Mouse (Mus musculus) lung, postnatal 0 days (tissue): ENCODE results near the gene Npas3. TPM values are rescaled to one million over a fixed set of nuclear protein-coding genes. Genes with fewer than 3 reads are reported as not detected.

Source experiments
- ATAC-seq: fragments of 200-750 bp; cut with Nextera tagmentation; 2 replicates; pipeline ENCODE4 v1.8.0; 2017; ENCODE audit warnings: moderate library complexity
- DNase-seq: peaks from one replicate; pipeline ENCODE4 v3.0.0-alpha.2; 2016; ENCODE audit warnings: low spot score
- H3K27ac ChIP-seq: fragments of 300-500 bp; sonication (generic); 2 replicates; pipeline ENCODE4 v1.5.1; 2014; ENCODE audit warnings: antibody characterized with exemption, mild to moderate bottlenecking, low read length, mixed read lengths
- H3K27me3 ChIP-seq: fragments of 300-500 bp; sonication (generic); replicated peaks from 2 replicates; pipeline ENCODE4 v1.6.1; 2014; ENCODE audit warnings: low read length, mixed read lengths; ENCODE audit not compliant: insufficient read depth
- H3K36me3 ChIP-seq: fragments of 300-500 bp; sonication (generic); 2 replicates; pipeline ENCODE4 v1.6.1; 2014; ENCODE audit warnings: low read length, mixed read lengths; ENCODE audit not compliant: insufficient read depth
- H3K4me1 ChIP-seq: fragments of 300-500 bp; sonication (generic); 2 replicates; pipeline ENCODE4 v1.6.1; 2014; ENCODE audit warnings: antibody characterized with exemption, low read depth, low read length, mixed read lengths; ENCODE audit not compliant: insufficient read depth
- H3K4me2 ChIP-seq: fragments of 300-500 bp; sonication (generic); replicated peaks from 2 replicates; pipeline ENCODE4 v1.6.1; 2014; ENCODE audit warnings: low read depth, mild to moderate bottlenecking, low read length, moderate library complexity, mixed read lengths
- H3K4me3 ChIP-seq: fragments of 300-500 bp; sonication (generic); 2 replicates; pipeline ENCODE4 v1.5.1; 2014; ENCODE audit warnings: low read depth, low read length
- H3K9ac ChIP-seq: fragments of 300-500 bp; sonication (generic); replicated peaks from 2 replicates; pipeline ENCODE4 v1.6.1; 2014; ENCODE audit warnings: low read depth, mild to moderate bottlenecking
- H3K9me3 ChIP-seq: fragments of 300-500 bp; sonication (generic); 2 replicates; pipeline ENCODE4 v1.6.1; 2016; ENCODE audit warnings: low read length, mixed read lengths
- CTCF ChIP-seq: IDR thresholded peaks from 2 replicates; pipeline ENCODE4 v1.5.1; 2016; ENCODE audit warnings: antibody characterized with exemption, mild to moderate bottlenecking
- EP300 ChIP-seq: IDR thresholded peaks from 2 replicates; pipeline ENCODE4 v1.6.1; 2016; ENCODE audit warnings: antibody characterized with exemption, mild to moderate bottlenecking, control low read depth
- WGBS: fragments of 180-500 bp; shearing (Covaris S2); extraction: QIAGEN DNeasy Blood & Tissue Kit; methylation state at CpG from one replicate; pipeline ENCODE4 v1.1.7; 2014; 5-methylcytosine and 5-hydroxymethylcytosine counted together
- polyA plus RNA-seq: library from polyadenylated mRNA; unstranded; fragments of >200 nt; fragmentation: Nextera tagmentation; extraction: Ambion mirVana; gene quantifications from 2 replicates; pipeline ENCODE4 v1.2.1, GENCODE M21; 2015

Npas3 gene
- polyA plus RNA-seq, 1 experiment from 2014 or later, result 0.17 TPM

- H3K27me3 ChIP-seq, result peaks cover 38% of the 10 kb centered on the region
- peak; percentile 66 for ATAC-seq
- DNase-seq, result peak; percentile 52
- no peaks in the 10 kb centered on the region for H3K9me3 ChIP-seq
- 6% methylated on average over 83 of the region's 84 CpGs for WGBS
- no peak overlapping the region for H3K27ac ChIP-seq
- H3K4me3 ChIP-seq, result peak overlapping the region; percentile 28
- no peaks in the 10 kb centered on the region for H3K36me3 ChIP-seq
- no peak overlapping the region for H3K9ac ChIP-seq
- H3K4me1 ChIP-seq, result peaks cover 3% of the 10 kb centered on the region; the same call in 1 of the 2 replicates
- H3K4me2 ChIP-seq, result peak overlapping the region; percentile 51
- TF ChIP-seq CTCF (no peak), EP300 (no peak)
Measured at GRCm38 (mm10) chr12:54067886-54068756, 819.6 kb downstream of the Npas3 start.

DNA sequence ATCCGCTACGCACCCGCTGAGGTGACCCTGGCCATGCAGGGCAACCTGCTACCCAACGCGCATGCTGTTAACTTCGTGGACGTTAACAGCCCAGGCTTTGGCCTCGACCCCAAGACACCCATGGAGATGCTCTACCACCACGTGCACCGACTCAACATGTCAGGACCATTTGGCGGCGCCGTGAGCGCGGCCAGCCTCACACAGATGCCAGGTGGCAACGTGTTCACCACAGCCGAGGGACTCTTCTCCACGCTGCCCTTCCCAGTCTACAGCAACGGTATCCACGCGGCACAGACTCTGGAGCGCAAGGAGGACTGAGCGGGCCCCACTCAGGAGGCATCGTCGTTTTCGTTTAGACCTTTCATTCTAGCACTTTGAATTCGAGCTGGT lies 820.3 kb downstream of the Npas3 start:
- ATAC-seq, result no peak
- TF ChIP-seq CTCF (no peak), EP300 (no peak)
- 56% methylated on average over 27 of the region's 27 CpGs for WGBS
- peaks cover 3% of the 10 kb centered on the region; the same call in 1 of the 2 replicates for H3K4me1 ChIP-seq
- H3K9me3 ChIP-seq, result no peaks in the 10 kb centered on the region
- DNase-seq, result no peak
- H3K27me3 ChIP-seq, result peaks cover 38% of the 10 kb centered on the region
- H3K9ac ChIP-seq, result no peak overlapping the region
- H3K27ac ChIP-seq, result no peak overlapping the region
- no peak overlapping the region for H3K4me3 ChIP-seq
- H3K4me2 ChIP-seq, result peak overlapping the region; percentile 51; the same call in 1 of the 2 replicates
- H3K36me3 ChIP-seq, result no peaks in the 10 kb centered on the region

DNA sequence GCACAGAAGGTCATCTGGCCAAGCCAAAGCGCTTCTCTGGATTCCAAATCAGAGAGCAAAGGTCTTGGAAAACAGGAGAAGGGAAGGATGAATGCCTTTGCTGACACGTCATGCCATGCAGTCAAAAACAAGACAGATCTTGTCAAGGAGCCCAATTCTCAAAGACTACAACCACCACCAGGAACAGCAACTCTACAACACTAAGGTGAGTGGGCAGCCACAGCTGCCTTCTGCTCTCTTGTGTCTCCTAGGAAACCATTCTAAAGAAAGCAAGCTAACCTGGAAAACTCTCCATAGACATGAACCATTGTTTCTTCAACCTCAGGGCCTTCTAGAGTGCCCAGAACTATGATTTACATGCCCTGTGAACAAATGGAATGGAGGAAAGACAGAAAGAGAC lies 825.5 kb downstream of the Npas3 start:
- H3K4me1 ChIP-seq, result no peaks in the 10 kb centered on the region
- no peaks in the 10 kb centered on the region for H3K36me3 ChIP-seq
- no peak for DNase-seq
- ATAC-seq, result no peak
- H3K4me3 ChIP-seq, result no peak overlapping the region
- H3K4me2 ChIP-seq, result no peak overlapping the region
- no peaks in the 10 kb centered on the region for H3K9me3 ChIP-seq
- H3K27ac ChIP-seq, result no peak overlapping the region
- H3K9ac ChIP-seq, result no peak overlapping the region
- TF ChIP-seq EP300, result no peak
- TF ChIP-seq CTCF, result no peak
- 88% methylated on average over 2 of the region's 2 CpGs for WGBS
- H3K27me3 ChIP-seq, result peaks cover 7% of the 10 kb centered on the region

GRCm38 (mm10) chr12:54080996-54081395 lies 832.5 kb downstream of the Npas3 start:
- no peaks in the 10 kb centered on the region for H3K27me3 ChIP-seq
- no peak overlapping the region for H3K9ac ChIP-seq
- no peak overlapping the region for H3K4me2 ChIP-seq
- H3K27ac ChIP-seq, result no peak overlapping the region
- no peak for ATAC-seq
- no peak for TF ChIP-seq EP300
- TF ChIP-seq CTCF, result no peak
- no peaks in the 10 kb centered on the region for H3K9me3 ChIP-seq
- H3K36me3 ChIP-seq, result no peaks in the 10 kb centered on the region
- H3K4me1 ChIP-seq, result no peaks in the 10 kb centered on the region
- 94% methylated on average over 3 of the region's 3 CpGs for WGBS
- DNase-seq, result no peak
- no peak overlapping the region for H3K4me3 ChIP-seq

DNA sequence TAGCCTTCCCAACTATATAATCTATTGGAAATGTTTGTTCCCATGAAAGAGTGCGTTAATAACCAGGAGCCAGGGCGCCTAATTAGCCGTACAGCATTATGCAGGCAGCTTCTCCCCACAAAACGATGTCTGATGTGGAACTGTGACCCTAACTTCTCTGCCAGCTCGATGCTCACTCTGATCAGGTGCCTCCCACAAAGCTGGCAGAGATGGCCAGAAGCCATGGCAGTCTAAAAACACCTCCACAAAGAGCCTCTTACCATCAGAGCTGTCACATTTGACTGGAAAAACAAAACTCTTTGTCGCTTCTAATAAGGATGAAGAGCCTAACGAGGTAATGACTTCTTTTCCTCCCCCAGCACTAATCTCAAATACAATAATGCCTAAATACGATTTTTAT lies 845.3 kb downstream of the Npas3 start:
- Histone ChIP-seq H3K4me3 (no peak overlapping the region), H3K36me3 (no peaks in the 10 kb centered on the region), H3K9ac (no peak overlapping the region), H3K4me1 (no peaks in the 10 kb centered on the region), H3K27me3 (0 out of 2 replicates have a peak, but pooled peaks cover 5% of the 10 kb centered on the region), H3K9me3 (no peaks in the 10 kb centered on the region), H3K27ac (no peak overlapping the region), H3K4me2 (no peak overlapping the region)
- 76% methylated on average over 8 of the region's 8 CpGs for WGBS
- DNase-seq (no peak), ATAC-seq (no peak)
- TF ChIP-seq CTCF (no peak), EP300 (no peak)

DNA sequence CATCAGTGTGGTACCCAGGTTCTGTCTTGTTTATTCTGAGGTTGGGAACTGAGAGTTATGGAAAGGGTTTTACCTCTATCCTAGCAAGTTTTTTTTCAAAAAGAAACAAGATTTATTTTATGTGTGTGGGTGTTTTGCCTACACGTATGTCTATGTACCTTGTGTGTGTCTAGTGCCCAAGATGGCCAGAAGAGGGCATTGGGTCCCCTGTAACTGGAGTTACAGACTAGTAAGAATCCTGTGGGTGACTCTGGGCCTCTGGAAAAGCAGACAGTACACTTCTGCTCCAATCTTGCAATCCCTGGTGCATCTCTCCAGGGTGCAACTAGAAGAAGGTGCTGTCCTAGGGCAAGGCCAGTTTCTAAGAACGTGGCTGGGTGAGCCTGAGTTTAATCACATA lies 848.0 kb downstream of the Npas3 start:
- H3K4me3 ChIP-seq, result no peak overlapping the region
- no peak for TF ChIP-seq EP300
- peak; percentile 36 for TF ChIP-seq CTCF
- no peaks in the 10 kb centered on the region for H3K36me3 ChIP-seq
- WGBS, result 64% methylated on average over 2 of the region's 2 CpGs
- H3K4me2 ChIP-seq, result no peak overlapping the region
- no peaks in the 10 kb centered on the region for H3K4me1 ChIP-seq
- H3K27me3 ChIP-seq, result 0 out of 2 replicates have a peak, but pooled peaks cover 5% of the 10 kb centered on the region
- ATAC-seq (no peak), DNase-seq (no peak)
- H3K27ac ChIP-seq, result no peak overlapping the region
- no peak overlapping the region for H3K9ac ChIP-seq
- H3K9me3 ChIP-seq, result no peaks in the 10 kb centered on the region
